Mouse (Mus musculus) kidney, adult 2 months (tissue): ENCODE results near the gene Nlrp6.

Source experiments
- CTCF ChIP-seq: fragments of 200-500 bp; conservative IDR thresholded peaks from 2 replicates; pipeline ENCODE4 v1.5.1; 2011; ENCODE audit warnings: low read depth, mild to moderate bottlenecking, control low read depth, low read length, moderate library complexity, mixed read lengths; ENCODE audit not compliant: insufficient read depth, insufficient read length
- POLR2A ChIP-seq: fragments of 200-500 bp; IDR thresholded peaks from one replicate; pipeline ENCODE4 v1.6.1; 2011; ENCODE audit warnings: low read depth, low read length, control low read depth

GRCm38 (mm10) chr7:140922398-140923069, 1.8 kb downstream of the Nlrp6 start:
- no peak for TF ChIP-seq POLR2A
- peak; percentile 31 for TF ChIP-seq CTCF
